Mouse (Mus musculus) kidney, adult 2 months (tissue): ENCODE measurements around the gene Nlgn1. TPM values are rescaled to one million over a fixed set of nuclear protein-coding genes. Genes with fewer than 3 reads are reported as not detected.

Experiments
- DNase-seq: peaks from one replicate; pipeline ENCODE4 v3.0.0; 2021
- H3K27ac ChIP-seq: fragments of 200-500 bp; 2 replicates; pipeline ENCODE4 v1.5.1; 2012; ENCODE audit warnings: low read depth, low read length, control low read depth, inconsistent platforms; ENCODE audit not compliant: insufficient read depth
- H3K27me3 ChIP-seq: fragments of 200-500 bp; replicated peaks from 2 replicates; pipeline ENCODE4 v1.6.1; 2012; ENCODE audit warnings: mild to moderate bottlenecking, moderate library complexity, low read length, inconsistent platforms; ENCODE audit not compliant: control insufficient read depth, insufficient read depth
- H3K36me3 ChIP-seq: fragments of 200-500 bp; 2 replicates; pipeline ENCODE4 v1.6.1; 2012; ENCODE audit warnings: mild to moderate bottlenecking, moderate library complexity, low read length, inconsistent platforms; ENCODE audit not compliant: control insufficient read depth, insufficient read depth
- H3K4me1 ChIP-seq: fragments of 200-500 bp; 2 replicates; pipeline ENCODE4 v1.6.1; 2011; ENCODE audit warnings: low read length; ENCODE audit not compliant: control insufficient read depth, insufficient read depth
- H3K4me3 ChIP-seq: fragments of 200-500 bp; 2 replicates; pipeline ENCODE4 v1.5.1; 2011; ENCODE audit warnings: mild to moderate bottlenecking, low read depth, low read length, control low read depth; ENCODE audit not compliant: insufficient read depth
- CTCF ChIP-seq: fragments of 200-500 bp; conservative IDR thresholded peaks from 2 replicates; pipeline ENCODE4 v1.5.1; 2011; ENCODE audit warnings: low read depth, mild to moderate bottlenecking, control low read depth, low read length, moderate library complexity, mixed read lengths; ENCODE audit not compliant: insufficient read depth, insufficient read length
- POLR2A ChIP-seq: fragments of 200-500 bp; IDR thresholded peaks from one replicate; pipeline ENCODE4 v1.6.1; 2011; ENCODE audit warnings: low read depth, low read length, control low read depth
- WGBS: fragments of 180-500 bp; shearing (Covaris S2); methylation state at CpG from one replicate; pipeline ENCODE4 v1.1.7; 2018; 5-methylcytosine and 5-hydroxymethylcytosine counted together
- polyA plus RNA-seq: library from polyadenylated mRNA; depleted of rRNA; stranded (reverse); fragments of >200 nt; gene quantifications from 2 replicates; pipeline ENCODE4 v1.2.3, GENCODE M21; 2012

Nlgn1 gene
- polyA plus RNA-seq, 1 experiment, result 0.08 TPM

GRCm38 (mm10) chr3:26331177-26332061 is 841 bp downstream of the Nlgn1 start:
- no peak for TF ChIP-seq POLR2A
- TF ChIP-seq CTCF, result no peak
- no peaks in the 10 kb centered on the region for H3K36me3 ChIP-seq
- no peaks in the 10 kb centered on the region; the same call in 1 of the 2 replicates for H3K27me3 ChIP-seq
- no peak for DNase-seq
- peak overlapping the region; percentile 17; the same call in 1 of the 2 replicates for H3K4me3 ChIP-seq
- 1% methylated on average over 60 of the region's 60 CpGs for WGBS
- H3K4me1 ChIP-seq, result no peaks in the 10 kb centered on the region
- no peak overlapping the region for H3K27ac ChIP-seq

- H3K27ac ChIP-seq, result no peak overlapping the region
- TF ChIP-seq POLR2A (no peak), CTCF (no peak)
- no peak for DNase-seq
- no peaks in the 10 kb centered on the region; the same call in 1 of the 2 replicates for H3K27me3 ChIP-seq
- 15% methylated on average over 9 of the region's 9 CpGs for whole genome bisulfite sequencing
- no peak overlapping the region for H3K4me3 ChIP-seq
- no peaks in the 10 kb centered on the region for H3K4me1 ChIP-seq
- no peaks in the 10 kb centered on the region for H3K36me3 ChIP-seq
These were observed 1.4 kb downstream of the Nlgn1 start for GRCm38 (mm10) chr3:26330863-26331176.

- TF ChIP-seq CTCF (no peak), POLR2A (no peak)
- Histone ChIP-seq H3K36me3 (no peaks in the 10 kb centered on the region), H3K27me3 (no peaks in the 10 kb centered on the region; the same call in 1 of the 2 replicates), H3K27ac (no peak overlapping the region), H3K4me3 (no peak overlapping the region), H3K4me1 (no peaks in the 10 kb centered on the region)
- no peak for DNase-seq
- WGBS, result 62% methylated on average over 4 of the region's 4 CpGs
These were observed 2.2 kb downstream of the Nlgn1 start for GRCm38 (mm10) chr3:26330019-26330418.

GRCm38 (mm10) chr3:26324510-26324909 is 7.8 kb downstream of the Nlgn1 start:
- DNase-seq, result no peak
- Histone ChIP-seq H3K4me1 (no peaks in the 10 kb centered on the region), H3K4me3 (no peak overlapping the region), H3K27ac (no peak overlapping the region), H3K27me3 (no peaks in the 10 kb centered on the region), H3K36me3 (no peaks in the 10 kb centered on the region)
- 67% methylated on average over 1 of the region's 1 CpGs for WGBS
- TF ChIP-seq POLR2A, result no peak
- no peak for TF ChIP-seq CTCF

- DNase-seq, result no peak
These were observed 14.9 kb downstream of the Nlgn1 start for GRCm38 (mm10) chr3:26317397-26317796.

GRCm38 (mm10) chr3:26297869-26298268 is 34.4 kb downstream of the Nlgn1 start:
- no peak overlapping the region for H3K4me3 ChIP-seq
- H3K36me3 ChIP-seq, result no peaks in the 10 kb centered on the region
- WGBS, result 56% methylated on average over 5 of the region's 5 CpGs
- H3K27ac ChIP-seq, result no peak overlapping the region
- DNase-seq, result no peak
- no peaks in the 10 kb centered on the region for H3K27me3 ChIP-seq
- no peak for TF ChIP-seq CTCF
- no peak for TF ChIP-seq POLR2A
- no peaks in the 10 kb centered on the region for H3K4me1 ChIP-seq

More at GRCm38 (mm10) chr3:26317397-26317796, 14.9 kb downstream of the Nlgn1 start:
- Histone ChIP-seq H3K27me3 (no peaks in the 10 kb centered on the region), H3K36me3 (no peaks in the 10 kb centered on the region), H3K27ac (no peak overlapping the region), H3K4me1 (no peaks in the 10 kb centered on the region), H3K4me3 (no peak overlapping the region)
- WGBS, result 83% methylated on average over 2 of the region's 2 CpGs
- TF ChIP-seq POLR2A, result no peak
- no peak for TF ChIP-seq CTCF
